Mouse (Mus musculus) left cerebral cortex, postnatal 10 days (tissue): ENCODE results near the gene H2-K1. TPM values are rescaled to one million over a fixed set of nuclear protein-coding genes. Genes with fewer than 3 reads are reported as not detected.
A peak's percentile ranks its signal among the peaks of the same experiment; 100 is the strongest.

Experiments used
- DNase-seq, 2 experiments: peaks; one replicate each; pipeline ENCODE4 v3.0.0; 2021 to 2022; ENCODE audit warnings: low spot score in 2 of 2, mixed read lengths in 1 of 2; ENCODE audit errors: extremely low spot score in 1 of 2
- intact Hi-C: fragments of 180-260 bp; cut with DNase I; formaldehyde crosslinking; loops from one replicate; pipeline ENCODE4 v1.15.1; 2025
- total RNA-seq, 2 experiments: library from RNA; stranded (reverse); gene quantifications; 2 replicates each; pipeline ENCODE4 v1.2.3; 2021

H2-K1 gene
- total RNA-seq: 10 to 100 TPM; 10.6 to 11.8 TPM

DNA sequence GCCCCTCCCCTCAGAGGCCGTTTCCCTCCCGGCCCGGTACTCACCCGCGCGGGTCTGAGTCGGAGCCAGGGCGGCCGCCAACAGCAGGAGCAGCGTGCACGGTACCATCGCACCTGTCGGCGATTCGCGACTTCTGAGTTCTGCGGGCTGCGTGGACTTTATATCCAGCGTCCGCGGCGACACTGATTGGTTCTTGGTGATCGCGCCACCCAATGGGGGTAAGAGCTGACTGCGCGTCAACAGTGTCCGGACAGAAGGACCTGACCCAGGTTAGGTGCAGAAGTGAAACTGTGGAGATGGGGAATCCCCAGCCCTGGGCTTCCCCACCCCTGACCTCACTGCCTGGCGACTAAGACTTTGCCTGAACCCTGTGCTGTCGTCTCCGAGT lies at the start of gene H2-K1:
Gene H2-K1 (minus strand): TSS at position 198 of the 388 bp plus-strand sequence.
- intact Hi-C loops: no loop called here
- DNase-seq: peak; percentile 70 to 90

DNA sequence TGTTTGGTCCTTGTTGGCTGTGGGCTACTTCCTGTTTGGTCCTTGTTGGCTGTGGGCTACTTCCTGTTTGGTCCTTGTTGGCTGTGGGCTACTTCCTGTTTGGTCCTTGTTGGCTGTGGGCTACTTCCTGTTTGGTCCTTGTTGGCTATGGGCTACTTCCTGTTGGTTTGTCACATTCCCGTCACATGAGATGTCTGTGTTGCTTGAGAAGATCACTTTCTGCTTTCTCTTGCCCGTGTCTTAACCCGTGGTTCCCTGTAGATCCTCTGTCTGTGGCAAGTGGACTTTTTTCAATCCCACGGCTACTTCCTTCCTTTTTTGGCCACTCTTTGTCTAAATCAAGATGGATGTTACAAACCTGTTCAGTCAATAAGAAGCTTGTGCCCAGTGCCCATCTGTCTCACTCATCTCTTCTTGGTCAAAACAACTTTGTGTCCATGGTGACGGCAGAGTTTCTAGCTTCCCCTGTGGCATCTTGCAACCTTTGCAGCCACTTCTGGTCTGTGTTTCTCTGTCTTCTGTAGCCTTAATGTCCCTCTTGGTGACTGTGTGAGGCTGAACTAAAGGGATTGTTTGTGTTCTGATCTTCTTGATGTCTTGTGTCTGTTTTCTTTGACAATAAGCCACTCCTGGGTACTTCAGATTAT lies 47.4 kb upstream of the H2-K1 start:
- intact Hi-C loops: no loop called here
- DNase-seq: no peak

DNA sequence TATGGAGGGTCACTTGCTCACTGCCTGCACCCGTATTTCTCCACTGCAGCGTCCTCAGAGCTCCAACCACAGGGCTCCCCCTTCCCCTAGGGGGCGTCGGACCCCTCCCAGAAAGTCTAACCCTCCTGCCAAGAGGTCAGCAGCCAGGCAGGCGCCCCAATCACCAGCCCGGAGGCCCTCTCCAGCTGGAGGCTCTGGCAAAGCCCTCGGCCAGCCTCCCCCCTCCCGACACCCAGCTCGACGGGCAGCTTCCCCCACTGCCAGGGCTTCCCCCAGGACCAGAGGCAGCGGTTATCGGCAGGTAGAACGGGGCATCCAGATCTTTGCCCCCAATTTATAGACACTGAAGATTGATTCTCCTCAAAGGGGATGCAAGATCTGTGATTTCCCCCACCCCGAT lies 45.8 kb upstream of the H2-K1 start:
- DNase-seq: no peak
- intact Hi-C loops: no loop called here

DNA sequence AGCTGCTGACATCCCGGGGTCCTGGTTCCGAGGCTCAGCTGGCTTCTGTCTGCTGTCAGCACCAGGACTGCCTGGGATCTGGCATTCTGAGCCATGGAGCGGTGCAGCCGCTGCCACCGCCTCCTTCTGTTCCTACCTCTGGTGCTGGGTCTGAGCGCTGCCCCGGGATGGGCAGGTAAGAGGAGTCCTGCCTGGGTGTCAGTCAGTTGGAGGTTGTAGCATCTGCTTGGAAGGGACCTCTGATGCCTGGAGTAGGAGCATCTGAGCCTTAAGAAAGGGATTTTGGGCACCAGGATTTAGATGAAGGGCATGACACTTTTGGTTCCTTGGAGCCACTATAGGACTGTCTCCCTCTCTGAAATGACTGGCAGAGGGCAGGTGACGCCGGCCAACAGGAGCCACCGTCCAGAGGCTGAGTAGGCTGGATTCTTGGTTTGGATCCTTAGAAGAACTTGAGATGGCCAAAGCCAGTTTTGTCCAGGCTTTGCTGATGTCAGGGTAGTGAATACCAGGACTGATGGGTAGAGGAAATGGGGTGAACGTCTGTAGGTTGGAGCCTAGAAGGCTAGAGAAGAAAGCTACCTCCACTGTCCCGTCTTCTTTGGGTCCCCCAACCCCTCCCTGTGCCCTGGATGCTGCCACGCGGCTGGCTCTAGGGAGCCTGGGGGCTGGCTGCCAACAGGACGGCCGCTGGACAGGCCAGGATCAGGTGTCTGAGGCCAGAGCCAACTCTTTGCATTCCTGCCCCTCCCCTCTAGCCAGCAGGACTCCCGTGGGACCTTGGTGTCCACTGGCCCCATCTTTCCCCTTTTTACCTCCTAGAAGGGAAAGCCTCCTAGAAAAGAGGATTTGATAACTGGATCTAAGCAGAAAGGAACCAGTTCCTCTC lies 39.7 kb upstream of the H2-K1 start:
- peak in 1 of 2 experiments; percentile 62 for DNase-seq
- intact Hi-C loops: loop anchor here (5.0 kb wide), 1 partner anchor 72 kb away; no protein-coding TSS in a partner anchor

DNA sequence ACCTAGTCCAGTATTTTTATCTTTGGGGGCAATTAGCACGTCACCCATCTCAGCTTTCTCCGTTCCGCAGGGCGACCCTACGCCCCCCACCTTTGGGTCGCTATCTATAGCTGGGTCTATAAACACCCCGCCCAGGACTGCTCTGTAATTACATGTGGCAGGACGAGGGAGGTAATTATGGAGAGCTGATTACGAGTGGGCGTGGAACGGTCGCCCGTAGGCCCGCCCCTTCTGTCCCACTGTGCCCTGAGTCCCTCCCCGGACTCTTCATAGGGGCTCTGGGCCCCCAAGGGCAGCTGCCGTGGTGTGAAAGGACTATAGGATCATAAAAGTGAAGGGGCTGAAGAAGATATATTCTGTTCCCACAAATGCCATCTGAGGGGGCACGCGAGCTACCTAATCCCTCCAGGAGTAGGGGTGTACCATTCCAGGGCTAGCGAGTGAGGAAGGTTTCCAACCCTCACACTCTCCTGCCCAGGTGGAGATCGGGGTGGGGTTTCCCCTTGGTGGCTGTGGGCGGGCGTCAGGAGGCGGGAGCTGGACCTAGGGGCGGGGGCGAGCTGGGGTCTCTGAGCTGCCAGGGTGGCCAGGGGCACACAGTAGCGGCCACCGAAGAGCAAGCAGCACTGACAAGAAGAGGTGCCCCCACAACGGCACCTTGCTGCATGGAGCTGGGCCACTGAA lies 38.9 kb upstream of the H2-K1 start, which contains the start of gene Col11a2:
Gene Col11a2 (plus strand): TSS at position 560 of the 684 bp plus-strand sequence.
- DNase-seq: peak in 1 of 2 experiments; percentile 61
- intact Hi-C loops: loop anchor here (5.0 kb wide), 1 partner anchor 73 kb away; no protein-coding TSS in a partner anchor

DNA sequence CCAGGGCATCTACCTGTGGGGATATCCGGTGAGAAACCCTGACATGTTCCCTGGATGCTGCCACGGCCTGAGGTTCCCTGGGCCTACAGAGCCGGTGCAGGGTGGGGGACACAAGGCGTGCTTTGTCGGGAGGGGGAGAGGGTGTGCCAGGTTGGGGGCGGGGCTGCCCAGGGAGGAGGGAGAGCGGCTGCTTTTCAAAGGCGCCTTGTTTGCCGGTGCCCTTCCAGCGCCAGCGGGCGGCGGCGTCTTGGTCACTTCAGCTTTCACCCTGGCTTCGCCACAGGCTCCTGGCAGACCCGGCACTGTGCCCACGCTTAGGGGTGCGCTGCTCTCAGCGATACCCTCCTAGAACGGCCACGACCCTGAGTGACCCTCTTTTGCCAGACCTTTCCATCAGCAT lies 38.3 kb upstream of the H2-K1 start:
- DNase-seq: peak; percentile 60 to 87

DNA sequence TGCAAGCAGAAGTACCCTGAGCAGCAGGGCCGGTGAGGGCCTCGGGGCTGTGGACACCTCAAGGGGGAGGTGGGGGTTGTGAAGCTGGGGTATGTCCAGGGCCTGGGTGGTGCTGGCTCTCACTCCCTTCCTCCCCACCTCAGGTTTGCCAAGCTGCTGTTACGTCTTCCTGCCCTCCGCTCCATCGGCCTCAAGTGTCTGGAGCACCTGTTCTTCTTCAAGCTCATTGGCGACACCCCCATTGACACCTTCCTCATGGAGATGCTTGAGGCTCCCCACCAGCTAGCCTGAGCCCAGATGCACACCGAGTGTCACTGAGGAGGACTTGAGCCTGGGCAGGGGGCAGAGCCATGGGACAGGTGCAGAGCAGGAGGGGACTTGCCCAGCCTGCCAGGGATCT lies 37.1 kb upstream of the H2-K1 start:
- peak in 1 of 2 experiments; percentile 30 for DNase-seq
- intact Hi-C loops: loop anchor here (5.0 kb wide), 1 partner anchor 75 kb away; no protein-coding TSS in a partner anchor

More for the DNA sequence above, 38.3 kb upstream of the H2-K1 start:
- intact Hi-C loops: loop anchor here (5.0 kb wide), 1 partner anchor 74 kb away; no protein-coding TSS in a partner anchor

DNA sequence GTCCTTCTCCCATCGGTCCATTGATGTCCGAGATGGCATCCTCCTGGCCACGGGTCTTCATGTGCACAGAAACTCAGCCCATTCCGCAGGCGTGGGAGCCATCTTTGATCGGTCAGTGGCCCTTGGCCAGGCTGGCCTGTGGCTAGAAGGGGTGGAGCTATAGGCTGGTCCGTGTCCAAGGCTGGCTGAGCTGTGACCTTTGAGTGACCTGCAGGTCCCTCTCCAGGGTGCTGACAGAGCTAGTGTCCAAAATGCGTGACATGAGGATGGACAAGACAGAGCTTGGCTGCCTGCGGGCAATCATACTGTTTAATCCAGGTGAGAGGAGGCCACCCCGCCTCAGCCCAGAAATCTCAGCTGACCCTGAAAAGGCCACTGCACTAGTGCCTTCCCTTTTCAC lies 36.5 kb upstream of the H2-K1 start:
- intact Hi-C loops: loop anchor here (5.0 kb wide), 1 partner anchor 76 kb away; no protein-coding TSS in a partner anchor
- DNase-seq: peak in 1 of 2 experiments; percentile 44

DNA sequence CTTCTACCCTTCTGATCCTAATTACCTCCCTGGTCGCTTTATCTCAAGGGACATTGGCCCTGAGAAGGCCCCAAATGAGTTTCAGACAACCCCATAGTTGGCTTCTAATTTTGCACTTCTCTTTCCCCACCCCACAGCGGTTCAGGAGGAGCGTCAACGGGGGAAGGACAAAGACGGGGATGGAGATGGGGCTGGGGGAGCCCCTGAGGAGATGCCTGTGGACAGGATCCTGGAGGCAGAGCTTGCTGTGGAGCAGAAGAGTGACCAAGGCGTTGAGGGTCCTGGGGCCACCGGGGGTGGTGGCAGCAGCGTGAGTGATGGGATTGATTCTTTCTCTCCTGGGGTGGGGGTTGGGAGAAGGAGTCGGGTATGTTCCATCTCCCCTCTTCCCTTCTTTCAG lies 35.4 kb upstream of the H2-K1 start:
- intact Hi-C loops: loop anchor here (5.0 kb wide), 1 partner anchor 77 kb away; no protein-coding TSS in a partner anchor
- peak in 1 of 2 experiments; percentile 33 for DNase-seq

DNA sequence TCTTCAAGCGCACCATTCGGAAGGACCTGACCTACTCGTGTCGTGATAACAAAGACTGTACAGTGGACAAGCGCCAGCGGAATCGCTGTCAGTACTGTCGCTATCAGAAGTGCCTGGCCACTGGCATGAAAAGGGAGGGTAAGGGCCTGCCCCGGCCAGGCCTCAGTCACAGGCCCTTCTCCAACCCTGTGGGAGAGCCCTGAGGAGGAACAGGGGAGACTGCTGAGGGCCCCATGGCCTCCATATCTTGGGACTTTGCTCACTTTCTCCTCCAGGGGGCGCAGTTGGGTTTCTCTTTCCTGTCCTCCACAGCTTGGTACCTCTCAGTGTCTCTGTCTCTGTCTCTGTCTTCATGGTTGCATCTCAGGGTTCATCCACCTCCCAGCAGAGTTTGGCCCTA lies 33.9 kb upstream of the H2-K1 start:
- intact Hi-C loops: no loop called here

DNA sequence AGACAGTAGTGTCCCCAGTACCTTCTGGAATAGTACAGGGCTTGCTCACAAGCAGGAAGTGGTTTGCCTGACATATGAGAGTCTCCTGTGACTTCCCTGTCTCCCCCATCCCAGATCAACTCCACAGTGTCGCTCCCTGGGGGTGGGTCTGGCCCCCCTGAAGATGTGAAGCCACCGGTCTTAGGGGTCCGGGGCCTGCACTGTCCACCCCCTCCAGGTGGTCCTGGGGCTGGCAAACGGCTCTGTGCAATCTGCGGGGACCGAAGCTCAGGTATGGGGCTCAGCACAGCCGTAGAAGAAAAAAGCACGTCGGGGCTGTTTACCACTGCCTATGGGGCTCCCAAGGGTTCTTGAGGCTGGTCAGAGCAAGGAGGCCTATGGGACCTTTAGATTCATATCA lies 33.3 kb upstream of the H2-K1 start:
- intact Hi-C loops: no loop called here
- DNase-seq: peak in 1 of 2 experiments; percentile 59

More for the DNA sequence above, 33.9 kb upstream of the H2-K1 start:
- peak in 1 of 2 experiments; percentile 76 for DNase-seq

DNA sequence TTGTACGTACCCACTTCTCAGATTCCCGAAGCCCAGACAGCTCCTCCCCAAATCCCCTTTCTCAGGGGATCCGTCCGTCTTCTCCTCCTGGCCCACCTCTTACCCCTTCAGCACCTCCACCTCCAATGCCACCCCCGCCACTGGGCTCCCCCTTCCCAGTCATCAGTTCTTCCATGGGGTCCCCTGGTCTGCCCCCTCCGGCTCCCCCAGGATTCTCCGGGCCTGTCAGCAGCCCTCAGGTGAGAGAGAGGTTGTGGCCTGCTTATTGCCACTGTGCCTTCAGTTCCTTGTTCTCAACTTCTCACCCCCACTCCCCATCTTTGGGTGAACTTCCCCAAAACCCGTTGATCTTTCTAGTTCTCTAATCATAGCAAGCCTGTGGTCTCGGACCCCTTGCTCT lies 32.7 kb upstream of the H2-K1 start:
- DNase-seq: peak in 1 of 2 experiments; percentile 67

DNA sequence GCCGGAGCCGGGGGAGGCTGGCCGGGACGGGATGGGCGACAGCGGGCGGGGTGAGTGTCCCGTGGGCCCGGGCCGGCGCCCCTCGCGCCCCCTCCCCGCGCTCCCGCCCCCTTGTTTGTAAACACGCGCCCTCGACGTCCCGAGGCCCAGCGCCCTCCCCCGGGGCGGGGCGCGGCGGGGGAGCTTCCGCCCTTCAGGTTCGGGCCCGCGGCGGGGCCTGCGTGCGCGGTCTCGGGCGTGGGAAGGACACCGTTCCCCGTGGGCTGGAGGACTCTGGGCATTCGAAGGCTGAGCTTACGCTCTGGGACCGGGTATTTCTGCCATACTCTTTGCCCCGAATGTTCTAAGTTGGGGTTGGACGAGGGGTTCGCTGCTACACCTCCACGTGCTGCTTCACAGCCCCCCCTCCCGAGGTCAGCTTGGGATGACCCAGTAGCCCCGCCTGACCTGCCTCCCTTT lies 32.1 kb upstream of the H2-K1 start:
- no peak for DNase-seq
- intact Hi-C loops: no loop called here

More for the DNA sequence above, 32.7 kb upstream of the H2-K1 start:
- intact Hi-C loops: no loop called here

DNA sequence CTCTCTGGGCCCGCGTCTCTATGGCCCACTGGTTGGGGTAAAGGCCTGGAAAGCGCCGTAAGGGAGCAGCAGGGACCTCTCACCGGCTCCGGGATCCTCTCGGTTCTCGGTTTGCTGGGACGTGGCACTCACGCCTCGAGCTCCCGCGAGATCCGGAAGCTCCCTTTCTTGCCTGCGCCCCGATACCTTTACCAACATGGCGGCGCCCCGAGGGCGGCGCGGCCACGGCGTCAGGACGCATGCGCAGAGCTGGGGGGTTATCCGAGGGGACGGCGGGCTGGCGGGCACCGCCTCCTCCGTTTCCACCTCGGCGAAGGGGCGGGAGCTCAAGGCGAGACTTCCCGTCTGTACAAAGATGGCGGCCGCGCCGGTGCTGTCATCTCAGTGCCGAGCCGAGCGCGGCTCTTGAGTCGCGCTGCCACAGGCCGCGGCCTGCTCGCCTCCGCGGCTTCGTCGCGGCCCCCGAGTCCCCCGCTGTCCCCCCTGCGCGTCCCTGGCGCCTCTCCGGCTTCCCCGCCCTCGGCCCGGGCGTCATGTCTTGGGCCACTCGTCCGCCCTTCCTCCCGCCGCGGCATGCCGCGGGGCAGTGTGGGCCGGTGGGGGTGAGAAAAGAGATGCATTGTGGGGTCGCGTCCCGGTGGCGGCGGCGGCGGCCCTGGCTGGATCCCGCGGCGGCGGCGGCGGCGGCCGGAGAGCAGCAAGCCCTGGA lies 31.5 kb upstream of the H2-K1 start, which contains the start of the genes Slc39a7 and Rxrb:
Gene Slc39a7 (minus strand): TSS at position 218 of the 709 bp plus-strand sequence.
Gene Rxrb (plus strand): TSS at position 348 of the 709 bp plus-strand sequence.
- intact Hi-C loops: no loop called here
- DNase-seq: peak; percentile 97 to 99

DNA sequence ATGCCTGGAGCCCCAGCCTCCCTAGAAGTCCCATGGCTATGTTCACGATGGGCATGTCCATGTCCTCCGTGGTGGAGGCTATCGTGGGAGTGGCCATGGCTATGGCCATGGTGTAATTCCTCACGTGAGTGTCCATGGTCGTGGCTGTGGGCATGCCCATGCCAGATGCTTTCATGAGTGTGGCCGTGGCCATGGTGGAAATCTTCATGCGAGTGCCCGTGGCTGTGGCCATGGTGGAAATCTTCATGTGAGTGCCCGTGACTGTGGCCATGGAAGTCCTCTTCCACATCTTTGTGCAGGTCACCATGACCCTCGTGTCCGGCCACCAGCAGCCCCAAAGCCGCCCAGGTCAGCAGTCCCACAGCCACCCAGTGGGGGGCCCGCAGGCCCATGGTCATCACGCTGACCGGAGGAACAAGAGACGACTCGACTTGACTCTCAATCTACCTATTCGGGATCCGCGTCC lies 30.7 kb upstream of the H2-K1 start:
- intact Hi-C loops: no loop called here

DNA sequence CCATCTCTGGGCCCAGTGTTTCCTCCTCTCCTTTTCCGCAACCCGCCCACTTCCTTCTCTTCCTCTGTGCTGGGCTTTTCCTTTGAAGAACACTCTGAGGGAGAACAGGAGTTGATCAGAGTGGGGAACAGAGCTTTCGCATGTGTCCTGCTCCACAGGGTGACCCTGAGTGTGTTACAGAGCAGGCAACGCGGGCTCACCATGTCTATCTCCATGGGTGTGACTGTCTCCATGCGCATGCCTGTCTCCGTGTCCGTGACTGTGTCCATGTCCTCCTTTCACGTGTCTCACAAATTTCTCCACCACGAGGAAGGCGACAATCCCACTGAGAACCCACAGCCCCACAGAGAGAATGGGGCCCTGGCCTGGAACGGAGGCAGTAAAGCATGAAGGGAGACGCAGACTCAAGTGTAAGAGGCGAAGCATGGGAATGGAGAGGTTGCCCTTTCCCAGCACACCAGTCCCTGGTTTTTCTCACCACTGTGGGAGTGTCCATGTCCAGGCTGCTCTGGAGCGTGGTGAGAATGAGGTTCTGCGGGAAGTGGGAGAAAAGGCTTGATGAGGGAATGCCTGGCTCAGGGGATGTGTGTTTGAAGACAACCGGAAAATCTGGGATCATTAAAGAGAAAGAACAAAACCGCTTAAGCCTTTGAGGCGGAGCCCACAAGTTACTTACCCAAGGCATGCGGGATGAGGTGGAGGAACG lies 29.9 kb upstream of the H2-K1 start:
- intact Hi-C loops: no loop called here
- no peak for DNase-seq

More for the DNA sequence above, 30.7 kb upstream of the H2-K1 start:
- DNase-seq: peak in 1 of 2 experiments; percentile 67

DNA sequence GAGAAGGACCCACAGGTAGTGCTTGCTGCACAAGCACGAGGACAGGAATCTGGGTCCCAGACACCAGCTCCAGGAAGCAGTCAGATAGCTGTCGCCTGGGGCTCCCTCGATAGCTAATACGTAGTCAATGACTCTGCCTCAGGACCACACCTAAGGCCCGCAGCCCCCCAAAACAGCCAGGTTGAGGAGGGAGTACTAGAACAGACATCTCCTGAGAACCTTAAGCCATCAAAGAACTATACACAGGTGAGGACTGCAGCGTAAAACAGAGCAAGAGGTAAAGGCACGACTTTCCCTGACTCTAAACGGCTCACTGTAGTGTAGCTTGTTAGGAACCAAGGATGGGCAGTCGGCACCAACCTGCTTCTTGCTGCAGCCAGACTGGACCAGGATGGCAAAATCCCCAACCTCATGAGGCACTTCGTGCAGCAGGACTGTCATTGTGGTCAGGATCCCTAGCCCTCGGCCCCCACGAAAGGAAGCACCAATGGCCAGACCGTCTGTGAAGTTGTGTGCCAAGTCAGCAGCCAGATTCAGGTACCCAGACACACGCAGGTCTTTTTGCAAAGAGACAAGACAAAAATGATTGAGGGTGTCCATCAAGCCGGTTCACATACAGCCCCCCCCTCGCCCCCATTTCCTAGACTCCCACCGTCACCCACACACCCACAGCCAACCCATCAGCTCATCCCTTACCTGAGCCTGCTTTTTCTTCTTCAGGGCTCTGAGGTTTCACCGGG lies 29.2 kb upstream of the H2-K1 start:
- intact Hi-C loops: no loop called here
- no peak for DNase-seq
